Mouse (Mus musculus): Measurements from ENCODE around the gene Dbndd1. TPM values are rescaled to one million over a fixed set of nuclear protein-coding genes. Genes with fewer than 3 reads are reported as not detected.
"Not testable (repeated sequence)": the region's sequence is repeated elsewhere in the genome, so short reads cannot be mapped to it uniquely, and the experiment has no call there.

Dbndd1 gene
- polyA plus RNA-seq, 1 experiment from 2014 or later = 1.9 TPM

GRCm38 (mm10) chr8:123491280-123492075, 23.8 kb downstream of the Dbndd1 start:
- no peak overlapping the region for H3K27ac ChIP-seq
- H3K4me2 ChIP-seq = no peak overlapping the region
- no peak overlapping the region for H3K4me3 ChIP-seq
- 89% methylated on average over 15 of the region's 15 CpGs for WGBS
- no peaks in the 10 kb centered on the region for H3K9me3 ChIP-seq
- no peaks in the 10 kb centered on the region for H3K27me3 ChIP-seq
- no peaks in the 10 kb centered on the region for H3K4me1 ChIP-seq
- ATAC-seq (ENCODE audit: borderline replicate concordance, extremely low read depth, low FRiP score, low TSS enrichment) = no peak
- peaks cover 92% of the 10 kb centered on the region for H3K36me3 ChIP-seq
- no peak overlapping the region for H3K9ac ChIP-seq

GRCm38 (mm10) chr8:123482627-123483026, 32.6 kb downstream of the Dbndd1 start:
- Histone ChIP-seq H3K9ac (no peak overlapping the region), H3K27ac (no peak overlapping the region), H3K4me3 (no peak overlapping the region), H3K4me1 (peaks cover 9% of the 10 kb centered on the region), H3K9me3 (no peaks in the 10 kb centered on the region), H3K36me3 (peaks cover 50% of the 10 kb centered on the region), H3K4me2 (no peak overlapping the region), H3K27me3 (no peaks in the 10 kb centered on the region)
- WGBS = 86% methylated on average over 7 of the region's 7 CpGs
- ATAC-seq (ENCODE audit: borderline replicate concordance, extremely low read depth, low FRiP score, low TSS enrichment) = no peak

GRCm38 (mm10) chr8:123478456-123479218, 36.6 kb downstream of the Dbndd1 start:
- no peaks in the 10 kb centered on the region for H3K27me3 ChIP-seq
- H3K4me2 ChIP-seq = peak overlapping the region; percentile 73
- 30% methylated on average over 16 of the region's 16 CpGs for WGBS
- peaks cover 14% of the 10 kb centered on the region for H3K4me1 ChIP-seq
- H3K4me3 ChIP-seq = peak overlapping the region; percentile 88
- no peaks in the 10 kb centered on the region for H3K9me3 ChIP-seq
- H3K36me3 ChIP-seq = peaks cover 23% of the 10 kb centered on the region
- peak overlapping the region; percentile 71 for H3K9ac ChIP-seq
- H3K27ac ChIP-seq = peak overlapping the region; percentile 94
- no peak for ATAC-seq (ENCODE audit: borderline replicate concordance, extremely low read depth, low FRiP score, low TSS enrichment)

- H3K27ac ChIP-seq = peak within 1 kb of the TSS; percentile 94
- peak; percentile 96 for ATAC-seq (ENCODE audit: borderline replicate concordance, extremely low read depth, low FRiP score, low TSS enrichment)
- H3K9ac ChIP-seq = peak within 1 kb of the TSS; percentile 71
- no peaks in the 10 kb centered on the region for H3K9me3 ChIP-seq
- peaks cover 14% of the 10 kb centered on the region for H3K4me1 ChIP-seq
- H3K4me2 ChIP-seq = peak within 1 kb of the TSS; percentile 73
- WGBS = under 1% methylated on average over 55 of the region's 58 CpGs
- H3K4me3 ChIP-seq = peak within 1 kb of the TSS; percentile 88
- no peaks in the 10 kb centered on the region for H3K27me3 ChIP-seq
- peaks cover 18% of the 10 kb centered on the region for H3K36me3 ChIP-seq
Measured at GRCm38 (mm10) chr8:123477737-123478258, 37.5 kb downstream of the Dbndd1 start, which contains the start of gene Afg3l1. Afg3l1 (plus strand) TSS chr8:123477903.

- Histone ChIP-seq H3K4me3 (peak overlapping the region; percentile 88), H3K27me3 (no peaks in the 10 kb centered on the region), H3K4me1 (peaks cover 14% of the 10 kb centered on the region), H3K9ac (peak overlapping the region; percentile 71), H3K27ac (peak overlapping the region; percentile 94; the same call in 1 of the 2 replicates), H3K9me3 (no peaks in the 10 kb centered on the region), H3K4me2 (peak overlapping the region; percentile 73), H3K36me3 (peaks cover 11% of the 10 kb centered on the region)
- WGBS = 9% methylated on average over 34 of the region's 34 CpGs
- ATAC-seq (ENCODE audit: borderline replicate concordance, extremely low read depth, low FRiP score, low TSS enrichment) = peak; percentile 39; the same call in 1 of the 2 replicates
Measured at GRCm38 (mm10) chr8:123476911-123477736, 38.1 kb downstream of the Dbndd1 start.

- H3K27me3 ChIP-seq; H3K9me3 ChIP-seq; H3K4me2 ChIP-seq; ATAC-seq (ENCODE audit: borderline replicate concordance, extremely low read depth, low FRiP score, low TSS enrichment); H3K9ac ChIP-seq; H3K36me3 ChIP-seq; H3K4me3 ChIP-seq; H3K27ac ChIP-seq: not testable (repeated sequence)
- H3K4me1 ChIP-seq = peaks cover 14% of the 10 kb centered on the region
- whole genome bisulfite sequencing = 59% methylated on average over 5 of the region's 5 CpGs
Measured at GRCm38 (mm10) chr8:123474549-123474948, 40.7 kb downstream of the Dbndd1 start.

- not testable (repeated sequence) for H3K4me1 ChIP-seq; H3K4me2 ChIP-seq; ATAC-seq (ENCODE audit: borderline replicate concordance, extremely low read depth, low FRiP score, low TSS enrichment); H3K27me3 ChIP-seq; H3K27ac ChIP-seq; H3K9ac ChIP-seq; H3K9me3 ChIP-seq; H3K4me3 ChIP-seq; H3K36me3 ChIP-seq
- WGBS = 55% methylated on average over 6 of the region's 6 CpGs
Measured at GRCm38 (mm10) chr8:123472991-123473390, 42.3 kb downstream of the Dbndd1 start.

- no peak overlapping the region for H3K27ac ChIP-seq
- no peak for ATAC-seq (ENCODE audit: borderline replicate concordance, extremely low read depth, low FRiP score, low TSS enrichment)
- H3K4me1 ChIP-seq = no peaks in the 10 kb centered on the region
- no peak overlapping the region for H3K4me2 ChIP-seq
- H3K27me3 ChIP-seq = no peaks in the 10 kb centered on the region
- H3K4me3 ChIP-seq = no peak overlapping the region
- H3K36me3 ChIP-seq = no peaks in the 10 kb centered on the region
- no peak overlapping the region for H3K9ac ChIP-seq
- 71% methylated on average over 3 of the region's 3 CpGs for WGBS
- no peaks in the 10 kb centered on the region for H3K9me3 ChIP-seq
Measured at GRCm38 (mm10) chr8:123467476-123467875, 47.8 kb downstream of the Dbndd1 start.

GRCm38 (mm10) chr8:123463651-123464050, 51.6 kb downstream of the Dbndd1 start:
- no peaks in the 10 kb centered on the region for H3K9me3 ChIP-seq
- 85% methylated on average over 4 of the region's 4 CpGs for WGBS
- H3K4me3 ChIP-seq = no peak overlapping the region
- peaks cover 16% of the 10 kb centered on the region; the same call in 1 of the 2 replicates for H3K36me3 ChIP-seq
- H3K27ac ChIP-seq = no peak overlapping the region
- no peak overlapping the region for H3K4me2 ChIP-seq
- no peak for ATAC-seq (ENCODE audit: borderline replicate concordance, extremely low read depth, low FRiP score, low TSS enrichment)
- no peaks in the 10 kb centered on the region for H3K4me1 ChIP-seq
- H3K27me3 ChIP-seq = no peaks in the 10 kb centered on the region
- H3K9ac ChIP-seq = no peak overlapping the region
